Mouse (Mus musculus) embryonic facial prominence, embryonic 15.5 days (tissue): ENCODE data around the gene Pigx. TPM values are rescaled to one million over a fixed set of nuclear protein-coding genes. Genes with fewer than 3 reads are reported as not detected.
A peak's percentile ranks its signal among the peaks of the same experiment; 100 is the strongest.
"Not testable (repeated sequence)": the region's sequence is repeated elsewhere in the genome, so short reads cannot be mapped to it uniquely, and the experiment has no call there.

Source experiments
- ATAC-seq: fragments of 200-750 bp; cut with Nextera tagmentation; 2 replicates; pipeline ENCODE4 v1.8.0; 2017; ENCODE audit warnings: low read depth, moderate TSS enrichment; ENCODE audit not compliant: insufficient number of reproducible peaks, low FRiP score, low TSS enrichment
- H3K27ac ChIP-seq: fragments of 300-500 bp; sonication (generic); replicated peaks from 2 replicates; pipeline ENCODE4 v1.5.1; 2015; ENCODE audit warnings: mild to moderate bottlenecking, inconsistent platforms
- H3K27me3 ChIP-seq: fragments of 300-500 bp; sonication (generic); 2 replicates; pipeline ENCODE4 v1.6.1; 2015; ENCODE audit warnings: inconsistent platforms
- H3K36me3 ChIP-seq: fragments of 300-500 bp; sonication (generic); 2 replicates; pipeline ENCODE4 v1.6.1; 2015; ENCODE audit warnings: mild to moderate bottlenecking, inconsistent platforms
- H3K4me1 ChIP-seq: fragments of 300-500 bp; sonication (generic); 2 replicates; pipeline ENCODE4 v1.6.1; 2015; ENCODE audit warnings: inconsistent platforms
- H3K4me2 ChIP-seq: fragments of 300-500 bp; sonication (generic); replicated peaks from 2 replicates; pipeline ENCODE4 v1.6.1; 2015; ENCODE audit warnings: mild to moderate bottlenecking, inconsistent platforms
- H3K4me3 ChIP-seq: fragments of 300-500 bp; sonication (generic); replicated peaks from 2 replicates; pipeline ENCODE4 v1.5.1; 2015; ENCODE audit warnings: mild to moderate bottlenecking, inconsistent platforms
- H3K9ac ChIP-seq: fragments of 300-500 bp; sonication (generic); 2 replicates; pipeline ENCODE4 v1.6.1; 2015; ENCODE audit warnings: inconsistent platforms
- H3K9me3 ChIP-seq: fragments of 300-500 bp; sonication (generic); replicated peaks from 2 replicates; pipeline ENCODE4 v1.6.1; 2016; ENCODE audit warnings: inconsistent platforms
- WGBS: fragments of 180-500 bp; shearing (Covaris S2); methylation state at CpG from one replicate; pipeline ENCODE4 v1.1.7; 2015; 5-methylcytosine and 5-hydroxymethylcytosine counted together
- polyA plus RNA-seq: library from polyadenylated mRNA; unstranded; fragments of >200 nt; fragmentation: Nextera tagmentation; extraction: Ambion mirVana; gene quantifications from 2 replicates; pipeline ENCODE4 v1.2.1, GENCODE M21; 2015

Pigx gene
- polyA plus RNA-seq, 1 experiment from 2014 or later, result 87.5 TPM

- no peak overlapping the region for H3K4me2 ChIP-seq
- no peak overlapping the region for H3K4me3 ChIP-seq
- ATAC-seq, result no peak
- H3K9me3 ChIP-seq, result no peaks in the 10 kb centered on the region
- H3K4me1 ChIP-seq, result no peaks in the 10 kb centered on the region
- no peak overlapping the region for H3K27ac ChIP-seq
- H3K27me3 ChIP-seq, result no peaks in the 10 kb centered on the region
- no peak overlapping the region for H3K9ac ChIP-seq
- 79% methylated on average over 7 of the region's 7 CpGs for WGBS
- peaks cover 37% of the 10 kb centered on the region for H3K36me3 ChIP-seq
Observed at GRCm38 (mm10) chr16:32108170-32108569, 8.6 kb upstream of the Pigx start.

DNA sequence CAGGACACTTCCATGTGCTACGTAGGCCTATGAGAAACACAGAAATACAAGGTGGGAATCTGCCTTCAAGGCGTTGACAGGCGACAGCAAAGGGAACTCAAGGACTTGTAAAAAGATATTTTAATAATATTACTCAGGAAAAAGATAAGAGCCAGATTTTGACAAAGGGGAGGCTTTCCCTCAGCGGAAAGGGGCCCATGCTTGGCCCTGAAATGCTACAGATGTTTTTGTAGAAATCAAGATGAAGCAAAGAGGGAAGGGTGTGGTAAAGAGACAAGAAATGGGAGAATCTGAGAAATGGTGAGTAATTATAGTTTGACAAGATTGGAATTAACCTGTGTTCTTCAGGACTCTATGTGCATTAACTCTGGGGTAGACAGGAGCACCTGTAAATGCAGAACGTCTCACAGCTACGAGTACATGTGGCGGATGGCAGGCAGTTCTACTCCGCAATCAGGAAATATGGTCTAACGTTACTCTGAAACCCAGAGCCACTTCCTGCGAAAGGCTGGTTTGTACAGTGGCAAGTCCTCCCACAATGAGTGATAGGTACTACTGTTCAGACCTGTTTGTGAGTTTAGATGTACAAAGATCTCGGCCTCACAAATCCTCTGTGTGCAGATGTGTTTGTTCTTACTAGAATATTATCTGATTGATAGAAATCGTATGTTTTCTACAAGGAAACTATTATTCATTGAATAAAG lies 8.0 kb upstream of the Pigx start:
- H3K36me3 ChIP-seq, result peaks cover 42% of the 10 kb centered on the region
- no peak overlapping the region for H3K4me3 ChIP-seq
- no peak overlapping the region for H3K27ac ChIP-seq
- H3K4me1 ChIP-seq, result no peaks in the 10 kb centered on the region
- no peak overlapping the region for H3K4me2 ChIP-seq
- H3K27me3 ChIP-seq, result no peaks in the 10 kb centered on the region
- H3K9ac ChIP-seq, result no peak overlapping the region
- 83% methylated on average over 12 of the region's 12 CpGs for WGBS
- no peak for ATAC-seq
- no peaks in the 10 kb centered on the region for H3K9me3 ChIP-seq

GRCm38 (mm10) chr16:32105698-32106097 lies 6.2 kb upstream of the Pigx start:
- H3K36me3 ChIP-seq, result peaks cover 42% of the 10 kb centered on the region

DNA sequence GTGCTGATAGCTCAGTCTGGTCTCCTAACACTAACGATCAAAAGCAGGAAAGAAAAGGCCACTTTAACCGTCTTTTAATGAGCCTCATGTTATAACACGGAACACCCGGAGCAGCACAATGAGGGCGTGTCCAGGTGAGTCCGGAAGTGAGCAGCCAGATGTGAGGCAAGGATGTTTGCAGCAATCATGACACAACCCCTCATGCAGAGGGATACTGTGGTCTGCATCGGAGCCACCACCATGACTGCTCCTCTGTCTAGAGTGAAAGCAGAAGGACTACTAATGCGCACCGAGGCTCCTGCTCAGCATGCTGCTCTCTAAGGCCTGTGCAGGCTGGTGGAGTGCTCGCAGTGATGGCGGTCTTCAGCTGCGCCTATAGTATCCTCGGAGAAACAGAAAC lies 2.8 kb upstream of the Pigx start:
- Histone ChIP-seq H3K4me3 (no peak overlapping the region), H3K4me2 (no peak overlapping the region), H3K27ac (no peak overlapping the region), H3K9me3 (no peaks in the 10 kb centered on the region), H3K9ac (no peak overlapping the region), H3K27me3 (no peaks in the 10 kb centered on the region), H3K4me1 (peaks cover 15% of the 10 kb centered on the region), H3K36me3 (peaks cover 34% of the 10 kb centered on the region)
- WGBS, result 86% methylated on average over 13 of the region's 13 CpGs
- ATAC-seq, result no peak

More at GRCm38 (mm10) chr16:32105698-32106097, 6.2 kb upstream of the Pigx start:
- WGBS, result 91% methylated on average over 1 of the region's 1 CpGs
- Histone ChIP-seq H3K27ac (no peak overlapping the region), H3K4me1 (no peaks in the 10 kb centered on the region), H3K4me3 (no peak overlapping the region), H3K9ac (no peak overlapping the region), H3K27me3 (no peaks in the 10 kb centered on the region), H3K4me2 (no peak overlapping the region), H3K9me3 (no peaks in the 10 kb centered on the region)
- no peak for ATAC-seq

- WGBS, result under 1% methylated on average over 39 of the region's 39 CpGs
Observed at GRCm38 (mm10) chr16:32098897-32099637, 473 bp downstream of the Pigx start.

DNA sequence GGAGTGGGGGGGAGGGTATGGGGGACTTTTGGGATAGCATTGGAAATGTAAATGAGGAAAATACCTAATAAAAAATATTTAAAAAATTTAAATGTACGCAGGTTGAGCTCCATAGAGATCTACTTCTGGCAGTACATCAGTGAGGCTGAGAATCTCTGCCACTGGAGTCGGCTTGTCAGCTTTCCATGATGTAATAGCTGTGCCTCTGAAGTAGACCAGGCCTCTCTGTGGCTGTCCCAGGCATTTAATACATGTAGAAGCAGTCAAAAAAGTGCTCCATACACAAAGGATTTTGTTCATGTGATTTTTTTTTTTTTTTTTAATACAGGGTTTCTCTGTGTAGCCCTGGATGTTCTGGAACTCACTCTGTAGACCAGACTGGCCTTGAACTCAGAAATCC lies 1.8 kb downstream of the Pigx start:
- H3K4me3 ChIP-seq, H3K27ac ChIP-seq, H3K9me3 ChIP-seq, H3K36me3 ChIP-seq, H3K4me2 ChIP-seq, H3K27me3 ChIP-seq, ATAC-seq, H3K9ac ChIP-seq: not testable (repeated sequence)
- WGBS, result 83% methylated on average over 2 of the region's 2 CpGs
- peaks cover 15% of the 10 kb centered on the region for H3K4me1 ChIP-seq

More at GRCm38 (mm10) chr16:32098897-32099637, 473 bp downstream of the Pigx start:
- peak overlapping the region; percentile 68 for H3K4me2 ChIP-seq
- peak overlapping the region; percentile 75 for H3K9ac ChIP-seq
- ATAC-seq, result peak; percentile 80
- H3K9me3 ChIP-seq, result no peaks in the 10 kb centered on the region
- peak overlapping the region; percentile 75 for H3K4me3 ChIP-seq
- H3K36me3 ChIP-seq, result peaks cover 19% of the 10 kb centered on the region
- H3K27ac ChIP-seq, result peak overlapping the region; percentile 84
- peaks cover 15% of the 10 kb centered on the region for H3K4me1 ChIP-seq
- H3K27me3 ChIP-seq, result no peaks in the 10 kb centered on the region

DNA sequence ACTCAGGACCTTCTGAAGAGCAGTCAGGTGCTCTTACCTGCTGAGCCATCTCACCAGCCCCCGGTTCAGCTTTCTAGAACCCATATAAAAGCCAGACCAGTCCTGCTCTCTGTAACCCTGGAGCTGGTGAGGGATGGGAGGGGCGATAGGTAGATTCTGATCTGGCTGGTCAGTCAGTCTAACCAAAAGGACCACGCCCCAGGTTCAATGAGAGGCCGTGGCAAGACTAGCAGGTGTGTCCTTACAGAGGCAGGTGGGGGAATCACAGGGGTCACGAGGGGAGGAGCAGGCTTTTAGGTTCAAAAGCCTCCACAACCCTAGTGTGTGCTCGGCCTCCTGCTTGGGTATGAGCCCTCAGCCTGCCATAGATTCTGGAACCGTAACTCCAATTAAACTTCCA lies 8.1 kb downstream of the Pigx start:
- H3K9ac ChIP-seq, result no peak overlapping the region
- no peaks in the 10 kb centered on the region for H3K9me3 ChIP-seq
- H3K36me3 ChIP-seq, result peaks cover 55% of the 10 kb centered on the region
- H3K4me2 ChIP-seq, result no peak overlapping the region
- WGBS, result 97% methylated on average over 7 of the region's 7 CpGs
- no peaks in the 10 kb centered on the region for H3K27me3 ChIP-seq
- H3K4me3 ChIP-seq, result no peak overlapping the region
- no peak for ATAC-seq
- H3K4me1 ChIP-seq, result no peaks in the 10 kb centered on the region
- H3K27ac ChIP-seq, result no peak overlapping the region

DNA sequence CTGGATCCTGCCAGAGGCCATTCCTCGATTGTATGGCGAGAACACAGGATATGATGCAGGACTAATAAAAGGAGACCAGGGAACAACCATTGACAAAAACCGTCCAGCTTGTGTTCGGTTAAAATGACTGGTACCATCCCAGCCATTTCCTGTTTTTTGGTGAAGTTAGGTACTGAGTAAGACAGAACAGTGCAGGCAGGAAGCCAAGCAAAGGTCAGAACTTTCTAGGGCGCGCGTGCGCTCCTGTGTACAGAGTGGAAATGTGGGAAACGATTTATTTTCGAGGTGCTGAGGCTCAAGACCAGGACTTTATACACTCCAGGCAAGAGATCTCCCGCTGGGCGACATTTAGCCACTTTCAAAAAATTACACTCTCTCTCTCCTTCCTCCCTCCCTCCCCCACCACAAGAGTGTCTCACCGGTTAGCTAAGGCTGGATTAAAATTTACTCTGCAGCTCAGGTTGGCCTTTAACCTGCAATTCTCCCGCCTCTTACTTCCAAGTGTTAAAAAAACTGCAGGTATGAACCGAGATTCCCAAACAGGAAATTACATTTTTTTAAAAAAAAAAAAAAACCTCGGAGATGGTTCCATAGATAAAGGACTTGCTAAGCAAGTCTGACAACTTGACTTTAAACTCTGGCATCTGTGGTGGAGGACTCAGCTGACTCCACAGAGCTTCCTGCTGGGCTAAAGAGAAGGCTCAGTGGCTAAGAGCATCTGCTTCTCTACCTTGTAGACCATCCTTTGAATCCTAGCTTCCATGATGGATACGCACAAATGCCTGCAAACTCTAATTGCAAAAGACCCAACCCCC lies 11.7 kb downstream of the Pigx start:
- 61% methylated on average over 17 of the region's 17 CpGs for WGBS
- Histone ChIP-seq H3K9me3 (no peaks in the 10 kb centered on the region), H3K4me2 (peak overlapping the region; percentile 19; the same call in 1 of the 2 replicates), H3K27ac (peak overlapping the region; percentile 63), H3K9ac (no peak overlapping the region), H3K4me1 (no peaks in the 10 kb centered on the region), H3K4me3 (no peak overlapping the region), H3K36me3 (peaks cover 73% of the 10 kb centered on the region), H3K27me3 (no peaks in the 10 kb centered on the region)
- ATAC-seq, result no peak

DNA sequence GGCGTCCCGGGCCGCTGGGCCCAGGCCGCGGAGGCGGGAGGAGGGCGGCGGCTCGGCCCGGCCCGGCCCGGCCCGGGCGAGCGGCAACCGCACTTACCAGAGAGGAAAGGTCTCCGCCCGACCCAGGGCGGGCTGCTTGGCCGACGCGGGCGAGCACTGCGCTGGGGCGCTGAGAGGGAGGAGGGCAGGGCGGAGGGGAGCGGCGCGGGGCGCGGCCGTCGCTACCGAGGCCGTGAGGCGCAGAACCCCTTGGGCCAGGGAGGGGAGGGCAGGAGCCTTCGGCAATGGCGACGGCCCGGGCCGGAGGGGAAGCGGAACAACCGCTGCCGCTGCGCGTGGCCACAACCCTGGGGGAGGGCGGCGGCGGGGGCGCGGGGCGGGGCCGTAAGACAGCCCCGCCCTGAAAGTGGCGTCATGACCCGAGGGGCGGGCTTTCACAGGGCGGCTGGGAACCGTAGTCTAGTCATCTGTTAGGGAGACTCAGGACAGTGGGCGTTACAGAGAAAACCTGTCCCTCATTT lies 20.5 kb downstream of the Pigx start, which contains the start of gene Pak2:
Gene Pak2 (minus strand): TSS at position 352 of the 521 bp plus-strand sequence.
- ATAC-seq, result peak; percentile 94
- Histone ChIP-seq H3K9ac (peak within 1 kb of the TSS; percentile 97), H3K4me1 (peaks cover 17% of the 10 kb centered on the region), H3K27me3 (no peaks in the 10 kb centered on the region), H3K9me3 (no peaks in the 10 kb centered on the region), H3K4me2 (peak within 1 kb of the TSS; percentile 61), H3K4me3 (peak within 1 kb of the TSS; percentile 94), H3K36me3 (peaks cover 5% of the 10 kb centered on the region; the same call in 1 of the 2 replicates), H3K27ac (peak within 1 kb of the TSS; percentile 96)
- 1% methylated on average over 56 of the region's 60 CpGs for WGBS

DNA sequence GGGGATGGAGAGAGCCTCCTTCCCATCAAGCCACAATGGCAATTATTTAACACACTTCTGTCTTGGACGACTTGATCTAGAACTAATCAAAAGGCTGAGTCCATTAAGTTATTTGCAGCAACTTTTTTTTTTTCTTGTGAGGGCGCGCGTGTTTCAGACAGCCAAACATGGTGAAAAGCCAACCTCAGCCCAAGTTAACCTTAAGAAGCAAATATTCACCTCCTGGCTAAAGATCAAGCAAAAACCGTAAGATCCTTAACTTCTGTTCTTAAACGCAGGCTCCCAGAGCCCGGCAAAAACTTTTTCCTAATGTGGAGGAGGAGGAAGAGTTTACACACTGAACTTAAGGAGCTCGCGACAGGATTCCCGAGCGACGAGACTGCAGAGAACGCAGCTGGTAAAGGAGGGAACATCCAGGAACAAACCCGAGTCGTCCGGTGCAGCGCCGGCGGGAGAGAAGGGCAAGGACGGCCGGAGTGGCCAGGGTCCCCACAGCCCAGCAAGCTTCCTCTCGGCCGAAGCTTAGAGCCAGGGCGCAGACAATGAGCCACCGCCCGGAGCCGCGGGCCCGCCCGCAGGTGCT lies 21.0 kb downstream of the Pigx start:
- Histone ChIP-seq H3K4me2 (peak overlapping the region; percentile 61), H3K27me3 (no peaks in the 10 kb centered on the region), H3K4me1 (peaks cover 17% of the 10 kb centered on the region), H3K36me3 (peaks cover 2% of the 10 kb centered on the region; the same call in 1 of the 2 replicates), H3K4me3 (peak overlapping the region; percentile 94), H3K27ac (peak overlapping the region; percentile 96), H3K9me3 (no peaks in the 10 kb centered on the region), H3K9ac (peak overlapping the region; percentile 97)
- ATAC-seq, result no peak
- WGBS, result under 1% methylated on average over 30 of the region's 30 CpGs
